ENCODE assay signal across 9 mouse cellular contexts in the genomic region with DNA sequence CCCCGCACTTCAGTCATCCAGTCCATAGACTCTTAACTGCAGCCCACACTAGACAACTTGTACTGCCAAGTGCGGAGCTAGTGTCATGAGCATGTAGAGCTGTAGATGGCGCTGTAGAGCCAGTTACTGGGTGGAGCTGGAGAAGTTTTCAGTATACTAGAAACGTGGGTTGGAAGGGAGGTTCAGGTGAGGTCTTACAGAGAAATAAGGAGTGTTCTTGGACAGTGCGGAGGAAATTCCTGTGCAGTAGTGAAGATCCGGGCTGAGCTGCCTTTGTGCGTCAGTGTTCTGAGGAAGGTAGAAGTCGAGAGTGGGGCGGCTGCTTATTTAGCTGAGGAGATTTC. TPM values are rescaled to one million over a fixed set of nuclear protein-coding genes. Genes with fewer than 3 reads are reported as not detected.
DNase-seq lines count a peak whose midpoint lies in the region; ATAC-seq and TF ChIP-seq lines count a peak whose summit lies in the region.
"Had no signal": no experiment of that assay in that cellular context is flagged by ENCODE, and none has a peak within 500 bp of the region (broad histone marks: within the 10 kb centered on the region; RNA-seq: fewer than 3 reads in every experiment).

No protein-coding gene starts in this region.

- no peak overlapping the region for H3K27ac ChIP-seq in heart, embryonic 12.5 days (ENCODE audit: poor library complexity, severe bottlenecking)
- H3K27ac ChIP-seq in ES-Bruce4 (ENCODE audit: insufficient read depth, low read length): no peak overlapping the region
- no peak overlapping the region for H3K27ac ChIP-seq in heart, postnatal 0 days (ENCODE audit: low read depth)
- no peak overlapping the region for H3K27ac ChIP-seq in limb, embryonic 11.5 days (replicated peaks; ENCODE audit: low read depth, low read length)
- H3K27ac ChIP-seq: embryonic facial prominence, embryonic 15.5 days had no signal

- 44% methylated on average over 9 of the region's 9 CpGs for WGBS in heart, embryonic 12.5 days
- WGBS in heart, postnatal 0 days: 45% methylated on average over 9 of the region's 9 CpGs
- WGBS in limb, embryonic 11.5 days: 52% methylated on average over 9 of the region's 9 CpGs

- no peaks in the 10 kb centered on the region for H3K9me3 ChIP-seq in heart, embryonic 12.5 days (replicated peaks)
- no peaks in the 10 kb centered on the region for H3K9me3 ChIP-seq in ES-Bruce4 (replicated peaks; ENCODE audit: control insufficient read depth, insufficient read depth, low read length, poor library complexity, severe bottlenecking)
- no peaks in the 10 kb centered on the region for H3K9me3 ChIP-seq in heart, postnatal 0 days (replicated peaks; ENCODE audit: control insufficient read depth, low read length)
- H3K9me3 ChIP-seq in limb, embryonic 11.5 days (ENCODE audit: control insufficient read depth, low read length): no peaks in the 10 kb centered on the region
- H3K9me3 ChIP-seq: embryonic facial prominence, embryonic 15.5 days had no signal

- no peak overlapping the region for H3K9ac ChIP-seq in heart, embryonic 12.5 days
- no peak overlapping the region for H3K9ac ChIP-seq in ES-Bruce4 (ENCODE audit: low read depth, poor library complexity, severe bottlenecking)
- no peak overlapping the region for H3K9ac ChIP-seq in heart, postnatal 0 days (replicated peaks; ENCODE audit: low read depth, low read length)
- no peak overlapping the region for H3K9ac ChIP-seq in limb, embryonic 11.5 days (ENCODE audit: low read length)
- H3K9ac ChIP-seq: embryonic facial prominence, embryonic 15.5 days had no signal

- H3K27me3 ChIP-seq in heart, embryonic 12.5 days (replicated peaks): no peaks in the 10 kb centered on the region
- H3K27me3 ChIP-seq in ES-Bruce4 (ENCODE audit: control insufficient read depth, insufficient read depth, low read length, poor library complexity, severe bottlenecking): no peaks in the 10 kb centered on the region
- no peaks in the 10 kb centered on the region for H3K27me3 ChIP-seq in heart, postnatal 0 days (ENCODE audit: control insufficient read depth, insufficient read depth, low read length)
- H3K27me3 ChIP-seq in limb, embryonic 11.5 days (ENCODE audit: control insufficient read depth, insufficient read depth, low read length): no peaks in the 10 kb centered on the region
- H3K27me3 ChIP-seq: embryonic facial prominence, embryonic 15.5 days had no signal

- TF ChIP-seq EP300 in ES-Bruce4 (IDR thresholded peaks at IDR 0.05; ENCODE audit: insufficient read depth, low read depth, low read length): no peak
- TF ChIP-seq EP300 in heart, postnatal 0 days (IDR thresholded peaks at IDR 0.05; ENCODE audit: low read depth): no peak

- no peak overlapping the region for H3K4me2 ChIP-seq in heart, embryonic 12.5 days
- no peak overlapping the region for H3K4me2 ChIP-seq in heart, postnatal 0 days (ENCODE audit: low read depth, low read length)
- no peak overlapping the region for H3K4me2 ChIP-seq in limb, embryonic 11.5 days (ENCODE audit: low read depth, severe bottlenecking)
- H3K4me2 ChIP-seq: embryonic facial prominence, embryonic 15.5 days had no signal

- peak; percentile 63 for TF ChIP-seq CTCF in ES-Bruce4 (IDR thresholded peaks at IDR 0.05; ENCODE audit: low read depth, low read length)
- TF ChIP-seq CTCF in brain, embryonic 14.5 days (IDR thresholded peaks at IDR 0.05; ENCODE audit: borderline replicate concordance, extremely low read depth, insufficient read depth, insufficient read length): peak; percentile 58; the same call in 1 of the 2 replicates
- TF ChIP-seq CTCF in heart, postnatal 0 days (IDR thresholded peaks at IDR 0.05; ENCODE audit: low read depth): peak; percentile 63

- H3K4me3 ChIP-seq in heart, embryonic 12.5 days: no peak overlapping the region
- no peak overlapping the region for H3K4me3 ChIP-seq in ES-Bruce4 (ENCODE audit: low read depth, low read length)
- H3K4me3 ChIP-seq in heart, postnatal 0 days (ENCODE audit: low read depth, low read length): no peak overlapping the region
- H3K4me3 ChIP-seq in limb, embryonic 11.5 days (ENCODE audit: low read depth, low read length): no peak overlapping the region
- H3K4me3 ChIP-seq: embryonic facial prominence, embryonic 15.5 days had no signal

- ATAC-seq in heart, embryonic 12.5 days (ENCODE audit: insufficient number of reproducible peaks, low FRiP score): no peak
- 0 out of 2 replicates have a peak, but pooled peaks have one; percentile 12 for ATAC-seq in heart, postnatal 0 days (ENCODE audit: insufficient read depth, low read depth)
- ATAC-seq in limb, embryonic 11.5 days (ENCODE audit: insufficient number of reproducible peaks, low FRiP score, low TSS enrichment, low read depth): no peak

- DNase-seq in heart, adult 11 months: peak; percentile 84
- DNase-seq in brain, embryonic 14.5 days (ENCODE audit: low read depth): peak; percentile 44
- DNase-seq in heart, postnatal 0 days (ENCODE audit: low spot score): peak; percentile 72
- DNase-seq in limb, embryonic 11.5 days (ENCODE audit: low spot score): peak; percentile 85
- DNase-seq in ovary, postnatal 10 days (ENCODE audit: low spot score): peak; percentile 26
- DNase-seq in urinary bladder, postnatal 36 days (ENCODE audit: low spot score in 2 of 2): peak; percentile 53 to 56

- H3K4me1 ChIP-seq in heart, embryonic 12.5 days (replicated peaks): peaks cover 21% of the 10 kb centered on the region
- H3K4me1 ChIP-seq in ES-Bruce4 (ENCODE audit: control insufficient read depth, insufficient read depth, low read length): peaks cover 5% of the 10 kb centered on the region
- H3K4me1 ChIP-seq in heart, postnatal 0 days (ENCODE audit: control insufficient read depth, insufficient read depth): peaks cover 9% of the 10 kb centered on the region
- peaks cover 7% of the 10 kb centered on the region; the same call in 1 of the 2 replicates for H3K4me1 ChIP-seq in limb, embryonic 11.5 days (ENCODE audit: control insufficient read depth, insufficient read depth, low read length)

- no peaks in the 10 kb centered on the region for H3K36me3 ChIP-seq in heart, embryonic 12.5 days
- no peaks in the 10 kb centered on the region for H3K36me3 ChIP-seq in ES-Bruce4 (ENCODE audit: control insufficient read depth, insufficient read depth, low read length, poor library complexity, severe bottlenecking)
- no peaks in the 10 kb centered on the region for H3K36me3 ChIP-seq in heart, postnatal 0 days (replicated peaks; ENCODE audit: control insufficient read depth, insufficient read depth, low read length)
- no peaks in the 10 kb centered on the region for H3K36me3 ChIP-seq in limb, embryonic 11.5 days (ENCODE audit: control insufficient read depth, insufficient read depth, low read length)
- H3K36me3 ChIP-seq: embryonic facial prominence, embryonic 15.5 days had no signal

- no peak for TF ChIP-seq POLR2A in ES-Bruce4 (IDR thresholded peaks at IDR 0.05; ENCODE audit: insufficient read depth, low read length)
- TF ChIP-seq POLR2A in brain, embryonic 14.5 days (IDR thresholded peaks at IDR 0.05; ENCODE audit: borderline replicate concordance, extremely low read depth, insufficient read depth, insufficient read length, poor library complexity, severe bottlenecking): no peak

RNA-seq across cellular contexts. Expression of gene Vstm5, which starts 2.7 kb away (rescaled TPM):
- polyA plus RNA-seq in heart, embryonic 12.5 days (2016; fragmentation: Nextera tagmentation; extraction: Ambion mirVana): 3.0 and 3.9 TPM in 2 replicates
- polyA plus RNA-seq in ES-Bruce4 (2011; ENCODE audit: insufficient read depth, insufficient read length, low read depth, missing spikeins): 1.7 and 1.8 TPM in 2 replicates
- 12.8 and 17.0 TPM in 2 replicates for polyA plus RNA-seq in brain, embryonic 14.5 days (2012; rRNA removed)
- total RNA-seq in heart, postnatal 0 days (2014; rRNA removed; ENCODE audit: low replicate concordance): 1.6 TPM in 2 replicates
- polyA plus RNA-seq in heart, postnatal 0 days (2015; fragmentation: Nextera tagmentation; extraction: Ambion mirVana): 1.1 and 1.5 TPM in 2 replicates
- 1.5 and 1.9 TPM in 2 replicates for polyA plus RNA-seq in limb, embryonic 11.5 days (2014; fragmentation: Nextera tagmentation; extraction: Ambion mirVana)

RNA-seq across cellular contexts. Expression of gene Med17, which starts 38.2 kb away (rescaled TPM):
- 20.6 and 23.6 TPM in 2 replicates for polyA plus RNA-seq in heart, embryonic 12.5 days (2016; fragmentation: Nextera tagmentation; extraction: Ambion mirVana)
- 89.6 and 109 TPM in 2 replicates for polyA plus RNA-seq in ES-Bruce4 (2011; ENCODE audit: insufficient read depth, insufficient read length, low read depth, missing spikeins)
- polyA plus RNA-seq in brain, embryonic 14.5 days (2012; rRNA removed): 46.2 and 62.8 TPM in 2 replicates
- total RNA-seq in heart, postnatal 0 days (2014; rRNA removed; ENCODE audit: low replicate concordance): 11.9 and 16.8 TPM in 2 replicates
- polyA plus RNA-seq in heart, postnatal 0 days (2015; fragmentation: Nextera tagmentation; extraction: Ambion mirVana): 13.7 and 14.8 TPM in 2 replicates
- 42.1 and 46.6 TPM in 2 replicates for polyA plus RNA-seq in limb, embryonic 11.5 days (2014; fragmentation: Nextera tagmentation; extraction: Ambion mirVana)

Comparison
In these comparisons a context has a peak if more than half of its experiments do, and no peak if none do; other contexts are left out.
1. DNase-seq: peak in every context shown above with its lines; median percentile 85 in limb, embryonic 11.5 days; 84 in heart, adult 11 months; 72 in heart, postnatal 0 days; 54 in urinary bladder, postnatal 36 days; 44 in brain, embryonic 14.5 days; 26 in ovary, postnatal 10 days.